Mouse (Mus musculus): Measurements from ENCODE around the gene Tbx3.

Gene Tbx3

DNA sequence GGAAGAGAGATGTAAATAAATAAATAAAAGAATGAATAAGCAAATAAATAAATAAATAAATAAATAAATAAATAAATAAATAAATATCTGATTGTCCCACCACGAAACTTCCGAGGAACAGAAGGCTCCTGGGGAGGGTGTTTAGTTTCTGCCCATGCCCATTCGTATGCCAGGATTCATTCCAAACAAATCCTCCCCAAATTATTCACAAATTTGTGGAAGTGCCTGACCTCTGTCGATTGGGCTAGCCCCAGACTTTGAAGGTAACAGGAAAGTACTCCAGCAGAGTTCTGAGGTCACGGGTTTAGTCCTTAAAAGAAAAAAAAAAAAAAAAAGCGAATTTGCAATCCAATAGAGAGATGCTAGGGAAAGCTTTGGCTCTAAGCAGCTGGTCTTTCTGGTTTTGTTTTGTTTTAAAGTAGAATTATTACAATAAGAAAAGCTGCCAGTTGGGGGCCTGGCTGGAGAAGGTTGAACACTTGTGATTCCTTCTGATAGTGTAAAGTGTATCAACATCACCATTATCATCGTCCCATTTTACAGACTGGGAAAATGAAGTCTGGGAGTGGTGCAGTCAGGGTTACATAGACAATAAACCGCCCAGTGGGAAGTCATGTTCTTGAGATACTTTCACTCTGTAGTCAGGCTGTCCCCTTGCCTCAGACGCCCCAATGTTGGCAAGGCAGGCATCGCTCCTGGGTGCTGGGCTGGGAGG is 9.3 kb downstream of the Tbx3 start:
- no peak for DNase-seq (ENCODE audit: low read depth, low spot score)

DNA sequence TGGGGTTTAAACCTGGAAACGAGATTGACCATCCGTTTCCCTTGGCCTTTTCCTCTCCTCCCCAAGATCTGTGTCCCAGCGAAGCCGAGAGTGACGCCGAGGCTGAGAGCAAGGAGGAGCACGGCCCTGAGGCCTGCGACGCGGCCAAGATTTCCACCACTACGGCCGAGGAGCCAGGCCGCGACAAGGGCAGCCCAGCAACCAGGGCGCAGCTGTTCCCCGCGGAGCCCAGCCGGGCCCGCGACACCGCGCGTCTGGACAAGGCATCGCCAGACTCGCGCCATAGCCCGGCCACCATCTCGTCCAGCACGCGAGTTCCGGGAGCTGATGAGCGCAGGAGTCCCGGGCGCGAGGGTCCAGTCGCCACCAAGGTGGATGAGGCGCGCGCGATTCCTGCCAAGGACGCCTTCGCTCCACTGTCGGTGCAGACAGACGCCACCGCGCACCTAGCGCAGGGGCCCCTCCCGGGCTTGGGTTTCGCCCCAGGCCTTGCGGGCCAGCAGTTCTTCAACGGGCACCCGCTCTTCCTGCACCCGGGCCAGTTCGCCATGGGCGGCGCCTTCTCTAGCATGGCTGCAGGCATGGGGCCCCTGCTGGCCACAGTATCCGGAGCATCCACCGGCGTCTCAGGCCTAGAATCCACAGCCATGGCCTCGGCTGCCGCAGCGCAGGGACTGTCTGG is 10.0 kb downstream of the Tbx3 start:
- DNase-seq (ENCODE audit: low read depth, low spot score) = no peak

DNA sequence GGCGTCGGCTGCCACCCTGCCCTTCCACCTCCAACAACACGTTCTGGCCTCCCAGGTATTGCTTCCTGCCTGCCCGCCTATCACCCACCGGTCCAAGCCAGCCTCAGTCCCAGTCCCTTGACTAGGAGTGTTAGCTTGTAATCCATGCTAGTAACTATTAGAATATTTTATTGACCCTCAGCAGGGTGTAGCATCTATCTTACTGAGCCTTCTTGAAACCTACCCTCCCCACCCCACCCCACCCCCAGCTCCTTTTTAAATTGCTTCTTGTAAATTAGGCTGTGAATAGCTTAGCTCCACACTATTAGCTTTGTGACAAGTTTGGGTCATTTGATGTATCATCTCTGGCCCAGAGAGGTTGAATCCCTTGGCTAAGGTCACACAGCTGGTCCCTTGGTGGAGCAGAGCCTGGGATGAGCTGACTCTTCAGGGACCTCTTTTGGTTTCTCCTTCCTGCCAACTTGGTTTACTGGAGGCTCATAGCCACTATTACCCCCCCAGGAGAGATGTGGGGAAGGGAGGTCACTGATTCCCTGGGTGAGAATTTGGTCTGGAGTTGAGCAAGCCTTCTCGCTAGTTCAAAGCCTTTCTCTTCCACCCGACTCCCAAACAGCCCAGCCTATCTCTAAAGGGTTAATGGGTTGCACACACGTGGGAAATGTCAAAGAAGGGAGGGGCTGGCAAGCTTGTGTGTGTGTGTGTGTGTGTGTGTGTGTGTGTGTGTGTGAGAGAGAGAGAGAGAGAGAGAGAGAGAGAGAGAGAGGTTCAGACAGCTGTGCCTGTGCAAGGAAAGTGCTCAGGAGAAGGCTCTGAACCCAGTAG is 10.8 kb downstream of the Tbx3 start:
- no peak for DNase-seq (ENCODE audit: low read depth, low spot score)

DNA sequence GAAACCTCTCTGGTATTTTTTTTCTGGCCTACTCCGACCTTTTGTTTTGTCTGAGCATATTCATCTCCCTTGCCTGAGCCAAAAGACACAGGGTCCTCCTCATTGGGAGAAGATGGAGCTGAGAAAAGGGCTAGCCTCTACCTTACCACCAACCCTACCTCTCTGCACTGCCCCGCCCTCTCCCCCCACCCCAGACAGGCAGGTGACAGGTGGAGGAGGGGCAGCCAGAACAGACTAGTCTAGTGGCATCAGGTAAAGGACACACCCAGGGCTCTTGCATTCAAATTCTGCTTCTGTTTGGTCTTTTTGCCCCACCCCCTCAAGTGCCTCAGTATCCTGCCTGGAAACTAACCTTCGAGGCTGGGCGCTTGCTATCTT is 11.4 kb downstream of the Tbx3 start:
- DNase-seq (ENCODE audit: low read depth, low spot score) = no peak

DNA sequence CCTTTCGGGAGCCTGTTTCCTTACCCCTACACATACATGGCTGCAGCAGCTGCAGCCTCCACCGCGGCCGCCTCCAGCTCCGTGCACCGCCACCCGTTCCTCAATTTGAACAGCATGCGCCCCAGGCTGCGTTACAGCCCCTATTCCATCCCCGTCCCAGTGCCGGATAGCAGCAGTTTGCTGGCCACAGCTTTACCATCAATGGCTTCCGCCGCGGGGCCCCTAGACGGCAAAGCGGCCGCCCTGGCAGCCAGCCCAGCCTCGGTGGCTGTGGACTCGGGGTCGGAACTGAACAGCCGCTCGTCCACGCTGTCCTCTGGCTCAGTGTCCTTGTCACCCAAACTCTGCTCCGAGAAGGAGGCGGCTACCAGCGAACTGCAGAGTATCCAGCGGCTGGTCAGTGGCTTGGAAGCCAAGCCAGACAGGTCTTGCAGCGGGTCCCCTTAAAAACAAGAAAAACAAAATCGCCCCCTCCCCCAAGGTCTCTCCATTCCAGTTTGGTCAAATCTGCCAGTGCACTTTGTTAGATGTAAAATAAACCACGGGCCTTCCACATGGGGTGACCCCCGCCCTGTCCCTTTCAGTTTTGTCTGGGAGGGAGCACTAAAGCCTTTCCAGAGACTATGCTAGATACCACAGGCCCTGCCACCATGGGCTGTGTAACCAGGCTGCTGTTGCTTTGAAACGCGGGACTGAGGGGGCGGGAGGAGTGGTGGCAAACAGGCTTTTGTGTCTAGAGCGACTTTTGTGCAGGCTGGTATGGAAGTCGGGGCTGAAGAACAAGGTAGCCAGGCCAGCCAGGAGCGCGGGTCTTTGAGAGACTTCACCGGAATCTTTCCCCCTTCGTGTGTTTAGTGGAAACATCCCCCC is 12.4 kb downstream of the Tbx3 start:
- DNase-seq (ENCODE audit: low read depth, low spot score) = no peak

DNA sequence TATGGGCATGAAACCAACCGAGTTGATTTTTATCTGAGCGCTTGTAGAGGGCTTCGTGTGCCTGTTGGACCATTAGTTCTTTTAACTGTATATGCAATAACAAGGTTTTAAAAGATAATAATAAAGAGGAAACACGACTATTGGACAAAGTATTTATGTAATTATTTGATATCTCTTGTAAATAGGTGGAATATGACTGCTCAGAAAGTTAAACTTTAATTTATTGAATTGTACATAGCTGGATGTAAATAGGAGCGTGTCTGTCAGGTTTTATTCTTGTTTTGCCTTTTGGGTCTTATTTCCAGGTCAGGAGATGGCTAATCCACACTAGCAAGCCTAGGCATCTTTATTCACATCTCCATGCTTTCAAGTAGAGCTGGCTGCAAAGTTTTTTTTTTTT is 13.4 kb downstream of the Tbx3 start:
- DNase-seq (ENCODE audit: low read depth, low spot score) = no peak

DNA sequence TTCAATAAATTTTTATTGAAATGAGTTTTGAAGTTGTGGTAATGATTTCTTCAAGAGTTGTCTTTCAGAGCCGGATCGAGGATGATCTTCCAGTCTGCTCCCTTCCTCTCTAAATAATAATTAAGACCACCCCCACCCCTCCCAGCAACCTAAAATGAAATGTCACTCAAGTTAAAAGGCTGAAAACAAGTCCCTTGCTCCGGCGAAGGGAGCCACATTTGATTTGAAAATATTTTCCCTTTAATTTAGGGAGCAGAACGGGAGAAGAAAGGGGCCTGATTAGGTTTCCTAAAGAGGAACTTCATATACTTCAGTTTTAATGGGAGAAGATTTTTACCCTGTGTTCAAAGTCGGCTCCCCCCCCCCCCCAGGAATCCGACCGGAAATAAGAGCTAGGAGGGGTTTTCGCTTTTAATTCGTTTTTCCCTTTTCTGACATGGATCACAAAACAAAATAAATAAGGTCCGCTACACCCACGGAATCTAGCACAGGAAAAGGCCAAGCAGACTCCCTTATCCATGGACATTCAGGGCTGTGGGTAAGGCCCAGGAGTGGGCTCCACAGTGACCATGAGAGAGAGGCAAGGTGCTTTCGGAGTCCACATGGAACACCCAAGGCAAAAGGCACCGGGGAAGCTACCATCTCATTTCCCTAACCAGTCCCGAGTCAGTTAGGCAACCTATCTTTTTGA is 14.4 kb downstream of the Tbx3 start:
- no peak for DNase-seq (ENCODE audit: low read depth, low spot score)

DNA sequence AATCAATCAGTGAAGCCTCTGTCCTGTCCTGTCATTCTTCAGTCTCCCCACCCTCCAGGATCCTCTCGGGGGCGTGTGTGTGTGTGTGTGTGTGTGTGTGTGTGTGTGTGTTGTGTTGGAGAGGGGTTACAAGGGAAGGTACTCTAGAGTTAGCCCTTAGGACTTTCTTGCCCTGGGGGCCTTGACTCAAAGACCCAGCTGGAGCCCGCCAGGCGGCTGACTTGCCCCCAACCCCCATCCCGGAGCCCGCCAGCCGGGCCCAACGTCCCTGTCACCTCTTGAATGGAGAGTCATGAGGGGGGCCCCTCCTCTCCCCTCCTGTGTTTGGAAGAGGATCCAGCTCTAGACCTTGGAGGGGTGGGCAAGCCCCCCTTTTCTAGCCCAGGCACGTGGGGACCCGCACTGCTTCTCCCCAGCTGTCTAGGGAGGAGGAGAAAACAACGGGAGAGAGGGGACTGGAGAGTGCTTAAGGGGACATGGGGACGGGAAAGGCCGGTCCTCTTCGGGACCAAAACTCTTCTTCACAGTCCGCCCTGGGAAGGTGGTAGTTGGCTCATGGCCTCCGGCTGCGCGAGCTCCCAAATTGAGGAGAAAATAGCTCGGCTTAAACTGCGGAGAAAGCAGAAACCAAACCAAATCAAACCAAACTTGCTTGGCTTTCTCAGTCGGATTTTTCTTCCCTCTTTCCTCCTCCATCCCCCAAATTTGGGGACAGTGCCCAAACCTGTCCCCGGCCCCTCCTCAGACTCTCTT is 15.2 kb downstream of the Tbx3 start:
- no peak for DNase-seq (ENCODE audit: low read depth, low spot score)

DNA sequence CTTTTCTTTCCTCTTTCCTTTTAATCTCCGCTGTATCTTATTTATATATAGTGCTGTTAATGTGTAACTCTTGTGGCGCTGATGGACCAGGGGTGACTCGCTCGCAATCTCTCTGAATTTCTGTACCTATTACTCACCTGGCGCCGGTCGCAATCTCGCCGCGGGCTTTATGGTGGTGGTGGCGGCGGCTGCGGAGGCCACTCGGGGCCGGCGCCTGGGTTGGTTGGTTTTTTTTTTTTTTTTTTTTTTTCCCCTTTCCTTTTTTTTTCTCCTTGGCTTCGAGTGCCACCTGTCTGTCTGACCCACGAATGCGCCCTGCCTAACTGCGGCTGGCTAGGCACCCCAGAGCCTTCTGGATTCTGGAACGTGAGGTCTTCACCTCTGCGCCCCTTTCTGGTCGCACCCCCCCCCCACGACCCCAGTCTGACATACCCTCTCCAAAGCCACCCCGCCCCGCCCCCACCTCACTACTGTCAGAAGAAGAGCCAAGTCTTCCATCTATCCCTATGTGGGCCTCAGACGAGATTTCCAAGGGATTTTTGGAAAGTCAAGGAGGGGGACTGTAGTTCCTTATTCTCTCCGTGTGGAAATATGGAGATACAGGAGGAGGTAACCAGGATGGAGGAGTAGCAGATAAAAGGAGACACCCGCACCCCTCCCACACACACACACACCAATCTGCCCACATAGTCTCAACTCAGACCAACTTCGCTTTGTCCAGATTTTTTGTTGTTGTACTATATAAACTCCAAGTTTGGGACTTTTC is 15.9 kb downstream of the Tbx3 start:
- DNase-seq (ENCODE audit: low read depth, low spot score) = no peak

DNA sequence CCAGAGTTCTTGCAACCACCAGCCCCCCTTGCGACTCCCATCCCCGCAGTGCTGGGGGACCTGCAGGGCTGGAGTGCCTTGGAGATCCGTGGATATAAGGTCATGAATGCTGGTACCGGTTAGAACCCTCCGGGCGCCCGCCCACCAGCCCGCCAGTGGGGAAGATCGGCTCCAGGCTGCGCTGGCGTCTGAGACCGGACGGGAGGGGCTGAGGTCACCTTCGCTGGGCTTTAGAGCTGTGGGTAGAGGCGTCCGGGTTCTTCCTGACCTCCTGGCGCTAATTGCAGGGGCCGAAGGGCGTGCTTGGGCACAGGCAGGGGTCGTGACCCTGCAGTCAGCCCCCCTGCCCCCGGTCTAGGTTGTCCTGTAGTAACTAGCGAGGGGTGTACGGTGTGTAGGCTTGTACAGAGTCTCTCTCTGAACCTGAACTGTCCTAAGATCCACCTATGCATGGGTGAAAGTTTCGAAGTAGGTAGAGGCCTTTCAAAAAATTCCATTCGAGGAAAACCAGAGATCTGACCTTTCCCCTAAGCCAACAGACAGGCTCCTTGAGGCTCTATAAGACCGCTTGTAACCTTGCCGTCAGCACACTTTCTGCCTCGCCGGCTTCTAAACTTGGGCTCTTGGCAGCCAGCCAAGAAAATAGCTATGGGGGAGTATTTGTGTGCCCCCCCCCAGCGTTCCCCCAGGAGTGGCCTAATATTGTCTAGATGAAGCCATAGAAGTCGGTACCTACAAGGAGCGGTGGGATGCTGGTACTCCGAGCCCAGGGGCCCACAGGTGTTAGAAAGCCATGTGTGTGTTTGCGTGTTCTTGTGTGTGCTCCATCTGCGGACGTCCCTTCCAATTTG is 16.8 kb downstream of the Tbx3 start:
- no peak for DNase-seq (ENCODE audit: low read depth, low spot score)

DNA sequence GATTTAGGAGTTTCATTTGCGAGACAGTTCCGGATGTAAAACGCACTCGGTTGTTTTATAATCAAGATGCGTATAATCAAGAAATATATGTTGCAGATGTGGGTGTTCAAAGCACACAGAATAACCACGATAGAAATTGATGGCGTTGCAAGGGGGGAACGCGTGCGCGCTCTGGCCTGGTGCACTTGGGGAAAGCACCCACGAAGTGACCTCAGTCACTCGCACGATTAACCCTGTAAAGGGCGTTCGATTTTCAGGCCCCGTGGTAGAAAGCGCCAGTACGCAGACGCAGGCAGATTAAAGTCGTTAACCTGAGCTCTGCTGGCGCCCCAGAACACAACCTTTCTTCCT is 17.4 kb downstream of the Tbx3 start:
- no peak for DNase-seq (ENCODE audit: low read depth, low spot score)

DNA sequence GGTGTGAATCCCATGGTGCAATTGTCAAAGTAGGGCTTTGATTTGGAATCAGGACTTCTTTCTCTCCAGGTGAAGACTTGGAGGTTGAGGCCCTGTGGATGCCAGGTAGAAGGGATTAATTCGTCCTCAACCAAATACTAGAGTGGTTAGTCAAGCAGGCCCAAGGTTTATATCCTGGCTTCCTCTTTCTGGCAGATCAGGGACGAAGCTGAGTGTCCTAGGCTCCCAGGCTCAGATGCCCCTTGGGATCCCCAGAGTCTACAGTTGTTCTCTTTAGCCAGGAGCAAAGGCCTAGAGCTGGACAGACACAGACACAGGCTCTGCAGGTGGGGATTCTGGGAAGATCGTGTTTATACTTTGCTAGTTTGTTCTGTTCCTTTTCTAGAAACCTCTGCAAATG is 17.8 kb downstream of the Tbx3 start:
- no peak for DNase-seq (ENCODE audit: low read depth, low spot score)

DNA sequence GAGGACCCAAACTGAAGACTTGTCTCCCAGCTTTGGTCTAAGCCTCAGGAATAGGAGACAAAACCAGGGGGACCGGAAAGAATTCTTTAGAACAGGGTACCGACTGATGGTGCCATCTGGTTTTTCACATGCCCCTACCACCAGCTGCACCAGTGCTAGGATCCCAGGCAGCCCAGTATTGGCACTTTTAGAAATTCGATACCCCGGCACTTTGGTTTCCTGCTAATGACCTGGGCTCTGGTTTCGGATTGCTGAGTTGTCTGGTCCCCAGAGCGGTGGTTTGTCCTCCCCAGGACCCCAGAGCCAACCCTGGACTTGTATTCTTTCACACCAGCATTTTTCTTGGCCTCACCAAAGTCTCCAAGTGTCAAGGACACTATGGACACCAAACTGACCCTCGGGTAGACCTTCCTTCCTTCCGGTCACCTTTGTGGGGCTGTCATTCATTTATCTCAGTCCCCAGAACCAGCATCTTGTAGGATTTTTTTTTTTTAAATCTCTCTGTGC is 18.5 kb downstream of the Tbx3 start:
- no peak for DNase-seq (ENCODE audit: low read depth, low spot score)

DNA sequence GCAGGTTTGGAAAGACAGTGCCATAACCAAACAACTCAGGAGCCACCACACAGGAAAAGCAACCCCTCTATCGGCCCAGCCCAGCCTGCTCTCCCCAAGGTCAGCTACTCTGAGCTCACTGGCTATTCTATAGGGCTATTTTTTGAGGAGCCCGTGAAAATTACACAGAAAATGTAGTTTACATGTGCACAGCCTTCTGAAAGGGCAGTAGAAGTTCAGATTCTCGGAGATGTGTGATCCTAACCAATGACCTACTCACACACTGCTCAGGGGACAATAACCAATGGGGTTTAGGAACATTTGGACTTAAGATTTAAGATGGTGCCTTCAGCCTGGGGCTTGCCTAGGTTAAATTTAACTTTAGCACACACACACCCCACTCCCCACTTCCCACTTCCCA is 19.0 kb downstream of the Tbx3 start:
- DNase-seq (ENCODE audit: low read depth, low spot score) = no peak

DNA sequence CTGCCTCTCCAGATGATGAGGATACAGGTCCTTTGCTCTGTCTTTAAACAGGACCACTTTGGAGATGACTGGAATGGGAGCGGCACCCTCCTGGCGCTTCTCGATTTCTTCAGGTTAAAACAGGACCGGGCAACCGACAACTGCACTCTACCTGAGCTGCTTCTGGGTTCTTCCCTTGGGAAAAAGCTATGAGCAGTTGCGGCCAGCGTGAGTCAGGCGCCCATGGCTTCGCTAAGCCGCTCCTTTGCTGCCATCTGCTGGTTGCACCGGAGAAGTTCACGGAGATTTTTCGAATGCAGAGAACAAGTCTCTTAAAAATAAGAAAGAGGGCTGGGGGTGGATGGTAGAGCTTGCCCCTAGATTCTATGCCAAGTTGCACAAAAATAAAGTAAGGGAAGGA is 20.6 kb downstream of the Tbx3 start:
- no peak for DNase-seq (ENCODE audit: low read depth, low spot score)

DNA sequence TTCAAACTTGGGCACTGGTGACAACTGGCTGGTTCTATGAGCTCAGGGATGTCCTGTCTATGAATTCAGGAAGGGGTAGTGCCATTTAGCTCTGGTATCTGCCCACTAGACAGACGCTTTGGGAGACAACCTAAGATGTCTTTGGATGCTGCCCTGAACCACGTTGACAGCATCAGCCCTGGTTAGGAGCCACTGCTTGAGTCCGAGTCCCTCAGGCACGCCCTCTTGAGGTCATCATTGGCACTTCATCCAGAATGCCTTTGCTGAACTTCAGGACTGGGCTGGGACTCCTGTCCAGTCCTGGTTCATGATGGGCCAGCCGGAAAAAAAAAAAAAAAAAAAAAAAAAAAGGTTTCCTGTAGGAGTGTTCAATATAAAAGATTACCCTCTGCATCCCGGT is 22.0 kb downstream of the Tbx3 start:
- DNase-seq (ENCODE audit: low read depth, low spot score) = no peak

DNA sequence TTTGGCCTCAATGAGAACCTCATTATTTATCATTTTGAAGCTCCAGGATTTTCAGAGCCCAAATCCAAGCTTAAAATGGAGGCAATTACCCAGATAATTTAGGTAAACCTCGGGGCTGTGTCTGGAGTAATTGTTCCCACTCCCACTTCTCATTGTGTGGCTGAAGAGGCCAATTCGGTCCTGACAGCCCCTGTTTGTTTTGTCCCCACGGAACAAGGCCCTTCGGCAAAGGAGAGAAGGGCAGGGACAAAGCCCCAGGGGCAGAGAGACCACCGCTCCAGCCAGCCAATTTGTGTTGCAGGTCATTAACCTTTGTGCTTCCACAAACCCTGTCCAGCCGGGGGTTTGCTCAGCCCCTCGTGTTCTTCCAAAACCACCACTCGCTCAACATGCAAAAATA is 24.4 kb downstream of the Tbx3 start:
- DNase-seq (ENCODE audit: low read depth, low spot score) = no peak

DNA sequence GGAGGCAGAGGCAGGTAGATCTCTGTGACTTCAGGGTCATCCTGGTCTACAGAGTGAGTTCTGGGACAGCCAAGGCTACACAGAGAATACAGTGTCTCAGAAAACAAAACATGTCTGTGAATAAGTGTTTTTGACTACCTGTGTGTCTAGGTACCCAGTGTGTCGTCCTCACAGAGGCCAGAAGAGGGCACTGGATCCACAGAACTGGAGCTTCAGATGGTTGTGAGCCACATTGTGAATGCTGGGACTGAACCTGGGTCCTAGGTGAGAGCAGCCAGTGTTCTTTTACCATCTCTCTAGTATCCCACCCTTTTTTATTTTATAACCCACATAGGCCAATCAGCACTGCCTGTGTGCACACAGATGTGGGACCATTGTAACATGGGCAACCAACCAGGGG is 32.6 kb downstream of the Tbx3 start:
- no peak for DNase-seq (ENCODE audit: low read depth, low spot score)

DNA sequence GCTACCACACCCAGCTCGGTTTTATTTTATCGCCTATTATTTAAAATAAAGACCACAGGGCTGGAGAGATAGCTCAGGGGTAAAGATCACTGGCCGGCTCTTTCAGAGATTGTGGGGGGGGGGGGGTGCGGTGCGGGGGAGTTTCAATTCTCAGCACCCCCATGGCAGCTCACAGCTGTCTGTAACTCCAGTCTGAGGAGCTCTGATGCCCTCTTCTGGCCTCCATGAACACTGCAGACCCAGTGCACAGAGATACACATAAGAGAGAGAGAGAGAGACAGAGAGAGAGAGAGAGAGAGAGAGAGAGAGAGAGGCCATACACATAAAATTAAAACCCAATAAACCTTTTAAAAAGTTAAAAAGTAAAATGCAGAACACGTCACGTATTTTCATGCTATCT is 34.4 kb downstream of the Tbx3 start:
- no peak for DNase-seq (ENCODE audit: low read depth, low spot score)
